1 mouse cellular context compared by ENCODE assay signal in genomic region chr11:101176933-101177773, GRCm38 (mm10).
TF ChIP-seq lines count a peak whose summit lies in the region.

No protein-coding gene starts in this region.

TF ChIP-seq in myocyte, 11 proteins besides CTCF, POLR2A, EP300 and RAD21 (continued from another document):
- TF ChIP-seq MYOD1 (IDR thresholded peaks at IDR 0.05; ENCODE audit: control insufficient read depth in 1 of 3, insufficient read length in 2 of 3, low read depth in 2 of 3) = no peak
- no peak for TF ChIP-seq SRF (IDR thresholded peaks at IDR 0.05; ENCODE audit: control insufficient read depth, insufficient read length, low read depth)
- TF ChIP-seq POLR2AphosphoS2 (IDR thresholded peaks at IDR 0.05; ENCODE audit: insufficient read length, low read depth) = no peak
- no peak for TF ChIP-seq USF1 (IDR thresholded peaks at IDR 0.05; ENCODE audit: low read depth)
- no peak for TF ChIP-seq CEBPB (IDR thresholded peaks at IDR 0.05; ENCODE audit: insufficient read depth, poor library complexity, severe bottlenecking)
- no peak for TF ChIP-seq E2F4 (IDR thresholded peaks at IDR 0.05; ENCODE audit: insufficient read depth)
